Mouse (Mus musculus): Measurements from ENCODE around the gene Jag1. TPM values are rescaled to one million over a fixed set of nuclear protein-coding genes. Genes with fewer than 3 reads are reported as not detected.

Jag1 gene
- polyA plus RNA-seq, 1 experiment from 2014 or later: 25.1 TPM

DNA sequence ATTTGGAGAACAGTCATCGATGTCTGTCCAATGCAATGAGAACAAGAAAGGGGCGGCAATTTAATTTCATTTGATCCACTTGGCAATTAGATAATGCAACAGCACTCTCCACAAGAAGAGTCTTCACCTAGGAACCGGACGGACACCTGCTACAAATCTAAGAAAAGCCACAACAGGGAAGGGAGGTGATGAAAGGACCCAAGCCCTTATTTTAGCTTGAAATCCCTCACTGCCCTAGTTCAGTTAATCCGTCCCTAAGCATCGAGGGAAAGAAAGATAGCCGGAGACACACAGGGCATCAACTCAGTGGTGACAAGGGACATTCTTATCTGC lies 23.2 kb downstream of the Jag1 start:
- DNase-seq (ENCODE audit: low spot score) (no peak), ATAC-seq (ENCODE audit: low read depth) (no peak)
- Histone ChIP-seq H3K27me3 (replicated peaks; ENCODE audit: control insufficient read depth, insufficient read depth, low read length) (no peaks in the 10 kb centered on the region), H3K9me3 (ENCODE audit: control insufficient read depth, low read length) (no peaks in the 10 kb centered on the region), H3K36me3 (ENCODE audit: control insufficient read depth, insufficient read depth, low read length) (peaks cover 83% of the 10 kb centered on the region), H3K4me2 (ENCODE audit: low read depth, low read length) (no peak overlapping the region), H3K4me1 (ENCODE audit: control insufficient read depth, insufficient read depth, low read length) (no peaks in the 10 kb centered on the region), H3K27ac (replicated peaks; ENCODE audit: low read depth, low read length) (no peak overlapping the region), H3K4me3 (ENCODE audit: low read depth, low read length) (no peak overlapping the region), H3K9ac (ENCODE audit: low read depth, low read length) (no peak overlapping the region)
- WGBS: 70% methylated on average over 7 of the region's 7 CpGs

DNA sequence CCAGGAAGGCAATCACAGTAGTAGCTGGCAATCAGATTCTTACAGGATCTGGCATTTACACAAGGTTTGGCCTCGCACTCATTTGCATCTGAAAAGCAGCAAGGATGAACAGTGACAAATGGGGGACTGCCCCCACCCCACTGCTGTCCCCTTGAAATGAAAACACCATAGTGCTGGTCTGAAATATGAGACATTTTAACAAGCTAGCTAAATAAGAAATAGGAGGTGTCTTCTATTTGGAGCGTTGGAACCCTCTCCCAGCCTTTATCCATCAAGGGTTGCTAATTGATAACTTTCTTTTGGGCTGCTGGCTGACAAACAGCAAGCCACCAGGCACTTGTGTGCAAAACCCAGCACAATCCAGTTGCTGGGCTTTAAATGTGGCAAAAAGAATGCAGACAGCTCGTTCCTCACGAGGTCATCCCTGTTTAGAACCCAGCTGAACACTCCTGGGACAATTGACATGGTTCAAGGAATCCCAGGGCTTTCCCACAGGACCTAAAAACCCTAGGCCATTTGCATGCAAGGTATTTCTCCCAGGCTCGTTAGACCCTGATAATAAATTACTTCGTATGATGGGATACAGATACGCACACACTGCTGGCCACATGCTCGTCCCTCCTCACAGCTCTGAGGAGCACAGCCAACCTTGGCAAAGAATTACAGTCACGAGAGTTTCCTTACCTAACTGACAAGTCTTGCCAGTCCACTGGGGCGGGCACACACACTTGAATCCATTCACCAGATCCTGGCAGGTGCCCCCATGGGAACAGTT lies 23.7 kb downstream of the Jag1 start:
- H3K27ac ChIP-seq (replicated peaks; ENCODE audit: low read depth, low read length): no peak overlapping the region
- peaks cover 88% of the 10 kb centered on the region for H3K36me3 ChIP-seq (ENCODE audit: control insufficient read depth, insufficient read depth, low read length)
- 0 out of 2 replicates have a peak, but pooled peaks cover 4% of the 10 kb centered on the region for H3K4me1 ChIP-seq (ENCODE audit: control insufficient read depth, insufficient read depth, low read length)
- H3K27me3 ChIP-seq (replicated peaks; ENCODE audit: control insufficient read depth, insufficient read depth, low read length): no peaks in the 10 kb centered on the region
- no peak overlapping the region for H3K4me2 ChIP-seq (ENCODE audit: low read depth, low read length)
- no peak overlapping the region for H3K9ac ChIP-seq (ENCODE audit: low read depth, low read length)
- no peak overlapping the region for H3K4me3 ChIP-seq (ENCODE audit: low read depth, low read length)
- ATAC-seq (ENCODE audit: low read depth): no peak
- no peak for DNase-seq (ENCODE audit: low spot score)
- 51% methylated on average over 10 of the region's 10 CpGs for WGBS
- no peaks in the 10 kb centered on the region for H3K9me3 ChIP-seq (ENCODE audit: control insufficient read depth, low read length)

DNA sequence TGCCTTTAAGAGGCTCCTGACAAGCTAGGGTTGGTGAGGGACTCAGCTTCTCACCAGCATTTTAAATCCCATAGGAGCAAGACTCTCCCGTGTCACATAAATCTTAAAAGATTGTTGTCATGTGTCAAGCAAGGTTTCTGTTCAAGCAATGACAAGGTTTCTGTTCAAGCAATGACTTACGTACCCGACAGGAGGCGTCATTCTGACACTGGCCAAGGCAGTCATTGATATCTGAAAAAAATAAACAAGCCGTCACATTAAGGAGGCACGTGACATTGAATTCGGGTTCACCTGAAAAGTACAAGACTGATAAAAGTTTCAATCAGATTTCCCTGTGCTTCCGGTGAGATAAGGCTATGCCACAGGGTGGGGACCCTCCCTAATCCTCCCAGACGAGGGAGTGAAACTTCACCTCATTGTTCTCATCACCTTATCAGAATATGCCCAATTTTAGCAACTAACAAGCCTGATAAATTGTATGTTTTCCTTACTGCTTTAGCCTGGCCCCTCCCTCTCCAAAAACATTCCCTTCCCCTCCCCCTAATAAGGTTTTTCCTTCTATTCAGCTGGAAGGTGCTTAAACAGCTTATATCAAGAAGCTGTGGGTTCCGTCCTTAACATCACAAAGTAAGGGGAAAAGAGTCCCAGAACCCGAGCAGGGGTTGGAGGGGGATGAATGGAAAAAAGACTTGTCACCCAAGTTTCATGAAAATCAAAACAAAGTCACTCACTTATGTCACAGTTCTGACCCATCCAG lies 24.5 kb downstream of the Jag1 start:
- Histone ChIP-seq H3K4me2 (ENCODE audit: low read depth, low read length) (no peak overlapping the region), H3K4me3 (ENCODE audit: low read depth, low read length) (no peak overlapping the region), H3K27ac (replicated peaks; ENCODE audit: low read depth, low read length) (no peak overlapping the region), H3K9me3 (ENCODE audit: control insufficient read depth, low read length) (no peaks in the 10 kb centered on the region), H3K27me3 (replicated peaks; ENCODE audit: control insufficient read depth, insufficient read depth, low read length) (no peaks in the 10 kb centered on the region), H3K4me1 (ENCODE audit: control insufficient read depth, insufficient read depth, low read length) (0 out of 2 replicates have a peak, but pooled peaks cover 5% of the 10 kb centered on the region), H3K9ac (ENCODE audit: low read depth, low read length) (no peak overlapping the region), H3K36me3 (ENCODE audit: control insufficient read depth, insufficient read depth, low read length) (peaks cover 96% of the 10 kb centered on the region)
- no peak for ATAC-seq (ENCODE audit: low read depth)
- no peak for DNase-seq (ENCODE audit: low spot score)
- 80% methylated on average over 11 of the region's 11 CpGs for WGBS

DNA sequence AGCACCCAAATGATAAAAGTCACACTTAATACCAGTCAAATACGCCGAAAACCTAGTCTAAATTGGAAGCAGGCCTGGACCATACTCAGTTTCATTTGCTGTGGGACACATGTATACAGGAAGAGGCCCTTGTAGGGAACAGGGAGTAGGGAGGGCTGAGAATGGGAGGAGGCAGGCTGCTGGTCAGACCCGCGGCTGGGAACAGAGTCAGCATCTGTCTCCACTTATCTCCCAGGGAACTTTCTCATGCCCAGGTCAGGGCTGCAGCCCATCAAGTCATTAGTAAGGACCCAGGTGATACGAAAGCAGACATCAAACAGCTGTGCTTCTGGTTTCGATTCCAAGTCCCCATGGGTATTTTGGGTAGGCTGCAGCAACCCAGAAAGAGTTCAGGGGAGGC lies 28.7 kb downstream of the Jag1 start:
- 30% methylated on average over 6 of the region's 6 CpGs for whole genome bisulfite sequencing
- Histone ChIP-seq H3K27me3 (replicated peaks; ENCODE audit: control insufficient read depth, insufficient read depth, low read length) (no peaks in the 10 kb centered on the region), H3K4me1 (ENCODE audit: control insufficient read depth, insufficient read depth, low read length) (0 out of 2 replicates have a peak, but pooled peaks cover 5% of the 10 kb centered on the region), H3K9me3 (ENCODE audit: control insufficient read depth, low read length) (no peaks in the 10 kb centered on the region), H3K27ac (replicated peaks; ENCODE audit: low read depth, low read length) (no peak overlapping the region), H3K36me3 (ENCODE audit: control insufficient read depth, insufficient read depth, low read length) (peaks cover 98% of the 10 kb centered on the region), H3K4me2 (ENCODE audit: low read depth, low read length) (no peak overlapping the region), H3K9ac (ENCODE audit: low read depth, low read length) (no peak overlapping the region), H3K4me3 (ENCODE audit: low read depth, low read length) (no peak overlapping the region)
- ATAC-seq (ENCODE audit: low read depth) (peak; percentile 70), DNase-seq (ENCODE audit: low spot score) (peak; percentile 58)

DNA sequence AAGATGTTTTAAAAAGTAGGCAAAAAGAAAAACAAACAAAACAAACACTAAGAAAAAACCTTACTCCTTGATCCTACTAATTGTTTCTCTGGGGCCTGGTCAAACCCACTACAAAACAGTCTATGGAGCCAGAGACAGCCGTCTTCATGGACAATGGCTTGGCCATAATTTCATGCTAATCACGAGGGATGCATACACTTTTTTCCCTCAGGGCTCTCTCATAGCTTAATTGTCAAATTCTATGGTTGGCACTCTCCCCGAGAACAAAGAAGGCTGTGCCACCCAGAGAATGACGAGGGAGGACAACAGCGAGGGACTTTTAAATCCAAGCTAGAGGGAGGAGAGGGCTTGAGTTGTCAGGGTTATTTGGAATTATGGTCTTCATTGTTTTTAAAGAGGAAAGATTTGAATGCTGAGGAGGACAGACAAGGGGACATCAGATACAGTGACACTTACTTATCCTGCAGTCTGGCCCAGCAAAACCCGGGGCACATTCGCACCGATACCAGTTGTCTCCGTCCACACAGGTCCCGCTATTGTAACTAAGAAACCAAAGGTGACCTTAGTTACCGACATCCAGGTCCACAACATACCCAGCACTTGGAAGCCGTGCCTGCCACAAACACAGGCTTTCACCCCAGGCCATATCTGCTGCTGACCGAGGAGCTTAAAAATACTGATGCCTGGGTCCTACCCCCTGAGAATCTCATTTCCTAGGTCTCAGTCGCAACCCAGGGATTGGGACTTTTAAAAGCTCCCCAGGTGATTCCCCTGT lies 29.6 kb downstream of the Jag1 start:
- no peak for DNase-seq (ENCODE audit: low spot score)
- 72% methylated on average over 14 of the region's 14 CpGs for WGBS
- no peak for ATAC-seq (ENCODE audit: low read depth)

DNA sequence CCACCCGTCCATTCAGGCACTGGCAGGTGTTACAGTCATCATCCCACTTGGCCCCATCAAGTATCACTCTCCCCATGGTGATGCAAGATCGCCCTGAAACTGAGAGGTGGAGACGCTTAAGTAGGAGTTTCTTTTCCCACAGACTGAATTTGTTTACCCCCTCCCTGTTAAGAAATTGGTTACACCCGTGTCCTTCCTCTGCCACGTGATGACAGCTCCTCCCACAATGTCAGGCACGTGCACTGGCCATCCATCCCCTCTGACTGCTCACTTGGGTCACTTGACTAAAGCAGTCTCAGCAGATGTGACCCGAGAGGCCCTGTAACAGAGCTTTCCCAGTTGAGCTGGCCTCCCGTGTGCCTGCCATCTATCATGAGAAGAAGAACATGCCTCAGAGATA lies 31.2 kb downstream of the Jag1 start:
- Histone ChIP-seq H3K27ac (replicated peaks; ENCODE audit: low read depth, low read length) (no peak overlapping the region), H3K4me1 (ENCODE audit: control insufficient read depth, insufficient read depth, low read length) (peaks cover 13% of the 10 kb centered on the region), H3K36me3 (ENCODE audit: control insufficient read depth, insufficient read depth, low read length) (peaks cover 77% of the 10 kb centered on the region), H3K4me3 (ENCODE audit: low read depth, low read length) (no peak overlapping the region), H3K9me3 (ENCODE audit: control insufficient read depth, low read length) (no peaks in the 10 kb centered on the region), H3K27me3 (replicated peaks; ENCODE audit: control insufficient read depth, insufficient read depth, low read length) (no peaks in the 10 kb centered on the region), H3K4me2 (ENCODE audit: low read depth, low read length) (no peak overlapping the region), H3K9ac (ENCODE audit: low read depth, low read length) (no peak overlapping the region)
- ATAC-seq (ENCODE audit: low read depth) (no peak), DNase-seq (ENCODE audit: low spot score) (no peak)
- whole genome bisulfite sequencing: 73% methylated on average over 8 of the region's 8 CpGs

More for the DNA sequence above, 29.6 kb downstream of the Jag1 start:
- Histone ChIP-seq H3K27me3 (replicated peaks; ENCODE audit: control insufficient read depth, insufficient read depth, low read length) (no peaks in the 10 kb centered on the region), H3K4me1 (ENCODE audit: control insufficient read depth, insufficient read depth, low read length) (0 out of 2 replicates have a peak, but pooled peaks cover 5% of the 10 kb centered on the region), H3K9me3 (ENCODE audit: control insufficient read depth, low read length) (no peaks in the 10 kb centered on the region), H3K27ac (replicated peaks; ENCODE audit: low read depth, low read length) (no peak overlapping the region), H3K4me2 (ENCODE audit: low read depth, low read length) (no peak overlapping the region), H3K9ac (ENCODE audit: low read depth, low read length) (no peak overlapping the region), H3K36me3 (ENCODE audit: control insufficient read depth, insufficient read depth, low read length) (peaks cover 93% of the 10 kb centered on the region), H3K4me3 (ENCODE audit: low read depth, low read length) (no peak overlapping the region)

DNA sequence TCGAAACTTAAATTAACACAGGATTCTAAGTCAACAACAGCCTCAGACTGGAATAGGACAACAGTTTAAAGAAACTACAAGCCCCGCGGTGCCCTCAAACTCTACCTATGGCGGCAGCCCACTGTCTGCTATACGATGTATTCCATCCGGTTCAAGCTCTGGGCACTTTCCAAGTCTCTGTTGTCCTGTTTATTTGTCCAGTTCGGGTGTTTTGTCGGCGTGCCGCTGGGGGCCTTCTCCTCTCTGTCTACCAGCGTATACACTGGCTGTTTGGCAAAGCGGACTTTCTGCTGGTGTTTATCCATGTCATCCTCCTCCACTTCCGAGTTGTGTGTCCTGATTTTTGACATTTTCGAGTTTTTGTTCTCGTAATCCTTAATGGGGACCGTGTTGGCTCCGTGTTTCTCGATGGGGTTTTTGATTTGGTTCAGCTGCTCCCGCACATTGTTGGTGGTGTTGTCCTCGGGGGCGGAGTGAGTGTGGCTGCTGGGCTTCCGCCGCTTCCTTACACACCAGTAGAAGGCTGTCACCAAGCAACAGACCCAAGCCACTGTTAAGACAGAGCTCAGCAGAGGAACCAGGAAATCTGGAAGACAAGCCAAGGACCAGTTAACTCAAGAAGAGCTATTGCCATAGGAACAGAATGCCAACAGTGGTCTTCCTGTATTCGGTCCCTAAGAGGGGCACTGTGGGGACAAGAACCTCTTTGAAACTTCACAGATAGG lies 33.4 kb downstream of the Jag1 start:
- H3K4me2 ChIP-seq (ENCODE audit: low read depth, low read length): no peak overlapping the region
- peaks cover 20% of the 10 kb centered on the region for H3K4me1 ChIP-seq (ENCODE audit: control insufficient read depth, insufficient read depth, low read length)
- H3K27me3 ChIP-seq (replicated peaks; ENCODE audit: control insufficient read depth, insufficient read depth, low read length): no peaks in the 10 kb centered on the region
- H3K9me3 ChIP-seq (ENCODE audit: control insufficient read depth, low read length): no peaks in the 10 kb centered on the region
- H3K9ac ChIP-seq (ENCODE audit: low read depth, low read length): no peak overlapping the region
- no peak overlapping the region for H3K27ac ChIP-seq (replicated peaks; ENCODE audit: low read depth, low read length)
- 88% methylated on average over 24 of the region's 24 CpGs for WGBS
- DNase-seq (ENCODE audit: low spot score): no peak
- H3K4me3 ChIP-seq (ENCODE audit: low read depth, low read length): no peak overlapping the region
- ATAC-seq (ENCODE audit: low read depth): no peak
- H3K36me3 ChIP-seq (ENCODE audit: control insufficient read depth, insufficient read depth, low read length): peaks cover 56% of the 10 kb centered on the region

DNA sequence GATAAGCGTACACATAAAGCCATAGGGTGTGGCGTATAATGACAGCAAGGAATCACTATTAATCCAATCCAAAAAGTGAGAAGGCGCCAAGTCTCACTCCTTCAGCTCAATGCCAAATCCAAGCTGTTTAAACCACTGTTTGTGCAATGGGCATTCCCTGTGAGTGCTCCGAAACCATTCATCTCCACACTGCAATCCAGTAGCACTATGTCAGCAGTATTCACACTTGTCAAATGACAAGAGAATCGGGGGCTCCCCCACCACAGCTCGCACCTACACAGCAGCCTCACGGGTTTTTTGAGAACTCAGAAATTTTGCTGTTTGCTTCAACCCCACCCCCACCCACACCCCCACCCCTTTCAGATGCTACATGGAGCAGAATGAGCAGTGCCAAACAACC lies 35.4 kb downstream of the Jag1 start:
- 78% methylated on average over 7 of the region's 7 CpGs for WGBS
- no peaks in the 10 kb centered on the region for H3K9me3 ChIP-seq (ENCODE audit: control insufficient read depth, low read length)
- H3K4me1 ChIP-seq (ENCODE audit: control insufficient read depth, insufficient read depth, low read length): peaks cover 15% of the 10 kb centered on the region
- no peak for DNase-seq (ENCODE audit: low spot score)
- H3K27me3 ChIP-seq (replicated peaks; ENCODE audit: control insufficient read depth, insufficient read depth, low read length): no peaks in the 10 kb centered on the region
- H3K4me2 ChIP-seq (ENCODE audit: low read depth, low read length): no peak overlapping the region
- H3K36me3 ChIP-seq (ENCODE audit: control insufficient read depth, insufficient read depth, low read length): peaks cover 36% of the 10 kb centered on the region
- ATAC-seq (ENCODE audit: low read depth): no peak
- no peak overlapping the region for H3K9ac ChIP-seq (ENCODE audit: low read depth, low read length)
- H3K4me3 ChIP-seq (ENCODE audit: low read depth, low read length): no peak overlapping the region
- no peak overlapping the region for H3K27ac ChIP-seq (replicated peaks; ENCODE audit: low read depth, low read length)
